Mouse (Mus musculus) cortical plate, adult 2 months (tissue): Measurements from ENCODE around the gene Nlk.
"Not testable (repeated sequence)": the region's sequence is repeated elsewhere in the genome, so short reads cannot be mapped to it uniquely, and the experiment has no call there.

Source experiments
- CTCF ChIP-seq: fragments of 200-500 bp; IDR thresholded peaks from 2 replicates; pipeline ENCODE4 v1.5.1; 2011; ENCODE audit warnings: mild to moderate bottlenecking, control low read depth, low read length; ENCODE audit not compliant: insufficient read depth; ENCODE audit errors: extremely low read depth
- POLR2A ChIP-seq: fragments of 200-500 bp; IDR thresholded peaks from 2 replicates; pipeline ENCODE4 v1.6.1; 2011; ENCODE audit warnings: mild to moderate bottlenecking, low read length, control low read depth; ENCODE audit not compliant: insufficient read depth; ENCODE audit errors: extremely low read depth

GRCm38 (mm10) chr11:78574031-78574430 lies 123.1 kb downstream of the Nlk start:
- not testable (repeated sequence) for TF ChIP-seq POLR2A, CTCF
